Mouse (Mus musculus) MEL (cell line): ENCODE data around the gene Sirt3. TPM values are rescaled to one million over a fixed set of nuclear protein-coding genes. Genes with fewer than 3 reads are reported as not detected.

Source experiments
- DNase-seq: peaks from one replicate; pipeline ENCODE4 v3.0.0; 2011; ENCODE audit warnings: low read depth, low spot score
- H3K27ac ChIP-seq: 2 replicates; pipeline ENCODE4 v1.5.1; 2012; ENCODE audit warnings: low read depth, mild to moderate bottlenecking, control low read depth, low read length, moderate library complexity; ENCODE audit not compliant: control insufficient read depth
- H3K27me3 ChIP-seq, 2 experiments: fragments of 150-350 bp in 1 of 2; sonication (generic) in 1 of 2; 2 replicates each; pipeline ENCODE4 v1.6.1; 2012; ENCODE audit warnings: low read length in 2 of 2, mild to moderate bottlenecking in 2 of 2, improper control_type of control experiment in 1 of 2, moderate library complexity in 1 of 2; ENCODE audit not compliant: insufficient read depth in 2 of 2, control insufficient read depth in 1 of 2
- H3K36me3 ChIP-seq, 2 experiments: 2 replicates each; pipeline ENCODE4 v1.6.1; 2012 to 2014; ENCODE audit warnings: low read length in 2 of 2, improper control_type of control experiment in 1 of 2, inconsistent platforms in 1 of 2, mild to moderate bottlenecking in 1 of 2; ENCODE audit not compliant: insufficient read depth in 2 of 2, control insufficient read depth in 1 of 2
- H3K4me1 ChIP-seq, 2 experiments: fragments of 150-350 bp in 1 of 2; sonication (generic) in 1 of 2; 2 replicates each; pipeline ENCODE4 v1.6.1; 2012; ENCODE audit warnings: low read length in 2 of 2, improper control_type of control experiment in 1 of 2, mild to moderate bottlenecking in 1 of 2; ENCODE audit not compliant: insufficient read depth in 2 of 2, control insufficient read depth in 1 of 2
- H3K4me3 ChIP-seq, 2 experiments: fragments of 150-350 bp in 1 of 2; sonication (generic) in 1 of 2; 2 replicates each; pipeline ENCODE4 v1.5.1; 2012; ENCODE audit warnings: low read depth in 2 of 2, low read length in 2 of 2, mild to moderate bottlenecking in 2 of 2, moderate library complexity in 2 of 2, control low read depth in 1 of 2, improper control_type of control experiment in 1 of 2; ENCODE audit not compliant: control insufficient read depth in 1 of 2, insufficient read depth in 1 of 2
- H3K79me2 ChIP-seq: 2 replicates; pipeline ENCODE4 v1.6.1; 2012; ENCODE audit warnings: mild to moderate bottlenecking, low read length, moderate library complexity; ENCODE audit not compliant: control insufficient read depth, poor library complexity, insufficient read depth
- H3K9ac ChIP-seq: 2 replicates; pipeline ENCODE4 v1.6.1; 2012; ENCODE audit warnings: low read depth, mild to moderate bottlenecking, control low read depth, low read length, moderate library complexity; ENCODE audit not compliant: control insufficient read depth, poor library complexity, severe bottlenecking
- H3K9me3 ChIP-seq: fragments of 150-350 bp; sonication (generic); replicated peaks from 2 replicates; pipeline ENCODE4 v1.6.1; 2012; ENCODE audit warnings: mild to moderate bottlenecking, low read length, improper control_type of control experiment, moderate library complexity; ENCODE audit not compliant: insufficient read depth
- BHLHE40 ChIP-seq: IDR thresholded peaks from 2 replicates; pipeline ENCODE4 v1.6.1; 2012; ENCODE audit warnings: low read depth, mild to moderate bottlenecking, inconsistent platforms, low read length, improper control_type of control experiment, borderline replicate concordance
- CHD1 ChIP-seq: IDR thresholded peaks from 2 replicates; pipeline ENCODE4 v1.6.1; 2012; ENCODE audit warnings: low read depth, mild to moderate bottlenecking, inconsistent platforms, low read length, improper control_type of control experiment
- CHD2 ChIP-seq: IDR thresholded peaks from 2 replicates; pipeline ENCODE4 v1.6.1; 2011; ENCODE audit warnings: low read length, improper control_type of control experiment
- CTCF ChIP-seq, 3 experiments: IDR thresholded peaks in 2 of 3; conservative IDR thresholded peaks in 1 of 3; 2 replicates each; pipeline ENCODE4 v1.5.1; 2011 to 2012; ENCODE audit warnings: low read length in 3 of 3, low read depth in 2 of 3, mild to moderate bottlenecking in 2 of 3, improper control_type of control experiment in 1 of 3, inconsistent platforms in 1 of 3, mixed read lengths in 1 of 3, moderate library complexity in 1 of 3; ENCODE audit not compliant: control insufficient read depth in 1 of 3, insufficient read depth in 1 of 3, poor library complexity in 1 of 3, severe bottlenecking in 1 of 3
- E2F4 ChIP-seq: IDR thresholded peaks from 2 replicates; pipeline ENCODE4 v1.6.1; 2011; ENCODE audit warnings: low read depth, low read length, improper control_type of control experiment, borderline replicate concordance
- ELF1 ChIP-seq: IDR thresholded peaks from 2 replicates; pipeline ENCODE4 v1.6.1; 2014; ENCODE audit warnings: low read depth, mild to moderate bottlenecking, inconsistent platforms, low read length, improper control_type of control experiment, moderate library complexity
- ETS1 ChIP-seq: IDR thresholded peaks from 2 replicates; pipeline ENCODE4 v1.6.1; 2012; ENCODE audit warnings: low read depth, mild to moderate bottlenecking, inconsistent platforms, low read length, improper control_type of control experiment, moderate library complexity
- GABPA ChIP-seq: IDR thresholded peaks from 2 replicates; pipeline ENCODE4 v1.6.1; 2012; ENCODE audit warnings: low read depth, mild to moderate bottlenecking, inconsistent platforms, low read length, improper control_type of control experiment, moderate library complexity
- GATA1 ChIP-seq: IDR thresholded peaks from 2 replicates; pipeline ENCODE4 v1.6.1; 2011; ENCODE audit warnings: low read depth, low read length, improper control_type of control experiment
- HCFC1 ChIP-seq: IDR thresholded peaks from 2 replicates; pipeline ENCODE4 v1.6.1; 2012; ENCODE audit warnings: low read depth, mild to moderate bottlenecking, inconsistent platforms, low read length, improper control_type of control experiment, moderate library complexity
- KAT2A ChIP-seq: conservative IDR thresholded peaks from 2 replicates; pipeline ENCODE4 v1.6.1; 2012; ENCODE audit warnings: low read depth, low read length, improper control_type of control experiment, inconsistent platforms
- MAFK ChIP-seq: IDR thresholded peaks from 2 replicates; pipeline ENCODE4 v1.6.1; 2011; ENCODE audit warnings: low read depth, mild to moderate bottlenecking, low read length, improper control_type of control experiment, borderline replicate concordance
- MAZ ChIP-seq: IDR thresholded peaks from 2 replicates; pipeline ENCODE4 v1.6.1; 2012; ENCODE audit warnings: low read depth, mild to moderate bottlenecking, inconsistent platforms, low read length, improper control_type of control experiment
- MEF2A ChIP-seq: IDR thresholded peaks from 2 replicates; pipeline ENCODE4 v1.6.1; 2014; ENCODE audit warnings: low read depth, mild to moderate bottlenecking, inconsistent platforms, low read length, improper control_type of control experiment; ENCODE audit not compliant: poor library complexity, insufficient replicate concordance, severe bottlenecking; ENCODE audit errors: extremely low read depth
- MXI1 ChIP-seq: IDR thresholded peaks from 2 replicates; pipeline ENCODE4 v1.6.1; 2011; ENCODE audit warnings: mild to moderate bottlenecking, low read depth, low read length, improper control_type of control experiment
- MYB ChIP-seq: IDR thresholded peaks from 2 replicates; pipeline ENCODE4 v1.6.1; 2011; ENCODE audit warnings: mild to moderate bottlenecking, low read depth, low read length, improper control_type of control experiment
- MYC ChIP-seq: IDR thresholded peaks from 2 replicates; pipeline ENCODE4 v1.6.1; 2011; ENCODE audit warnings: low read depth, mild to moderate bottlenecking, low read length, improper control_type of control experiment, moderate library complexity
- NELFE ChIP-seq: IDR thresholded peaks from 2 replicates; pipeline ENCODE4 v1.6.1; 2011; ENCODE audit warnings: low read depth, low read length, improper control_type of control experiment
- NRF1 ChIP-seq: IDR thresholded peaks from 2 replicates; pipeline ENCODE4 v1.6.1; 2014; ENCODE audit warnings: low read depth, mild to moderate bottlenecking, inconsistent platforms, low read length, improper control_type of control experiment, moderate library complexity; ENCODE audit not compliant: poor library complexity, insufficient read depth, severe bottlenecking
- POLR2A ChIP-seq, 2 experiments: IDR thresholded peaks; 2 replicates each; pipeline ENCODE4 v1.6.1; 2011 to 2012; ENCODE audit warnings: low read length in 2 of 2, mild to moderate bottlenecking in 2 of 2, control low read depth in 1 of 2, improper control_type of control experiment in 1 of 2, low read depth in 1 of 2, moderate library complexity in 1 of 2; ENCODE audit not compliant: control insufficient read depth in 1 of 2, insufficient read depth in 1 of 2, poor library complexity in 1 of 2
- POLR2AphosphoS2 ChIP-seq: IDR thresholded peaks from 2 replicates; pipeline ENCODE4 v1.6.1; 2011; ENCODE audit warnings: low read length, improper control_type of control experiment
- POLR2AphosphoS5 ChIP-seq: IDR thresholded peaks from 2 replicates; pipeline ENCODE4 v1.6.1; 2012; ENCODE audit warnings: low read depth, borderline replicate concordance, mild to moderate bottlenecking, inconsistent platforms, low read length, moderate library complexity, mixed read lengths
- SIN3A ChIP-seq: IDR thresholded peaks from 2 replicates; pipeline ENCODE4 v1.6.1; 2012; ENCODE audit warnings: low read length, improper control_type of control experiment, inconsistent platforms
- SMC3 ChIP-seq: IDR thresholded peaks from 2 replicates; pipeline ENCODE4 v1.6.1; 2011; ENCODE audit warnings: low read depth, low read length, improper control_type of control experiment
- TAL1 ChIP-seq: IDR thresholded peaks from 2 replicates; pipeline ENCODE4 v1.6.1; 2012; ENCODE audit warnings: mild to moderate bottlenecking, inconsistent platforms, low read length, moderate library complexity, mixed read lengths
- TCF12 ChIP-seq: IDR thresholded peaks from 2 replicates; pipeline ENCODE4 v1.6.1; 2014; ENCODE audit warnings: low read depth, mild to moderate bottlenecking, inconsistent platforms, low read length, improper control_type of control experiment, moderate library complexity
- USF1 ChIP-seq: IDR thresholded peaks from 2 replicates; pipeline ENCODE4 v1.6.1; 2014; ENCODE audit warnings: low read depth, mild to moderate bottlenecking, inconsistent platforms, low read length, improper control_type of control experiment, moderate library complexity
- USF2 ChIP-seq, 2 experiments: IDR thresholded peaks; 2 replicates each; pipeline ENCODE4 v1.6.1; 2011 to 2012; ENCODE audit warnings: improper control_type of control experiment in 2 of 2, low read length in 2 of 2, borderline replicate concordance in 1 of 2, inconsistent platforms in 1 of 2, low read depth in 1 of 2, mild to moderate bottlenecking in 1 of 2; ENCODE audit not compliant: insufficient read depth in 1 of 2
- ZC3H11A ChIP-seq: IDR thresholded peaks from 2 replicates; pipeline ENCODE4 v1.6.1; 2012; ENCODE audit warnings: low read depth, mild to moderate bottlenecking, inconsistent platforms, low read length, improper control_type of control experiment
- ZMIZ1 ChIP-seq: IDR thresholded peaks from 2 replicates; pipeline ENCODE4 v1.6.1; 2012; ENCODE audit warnings: low read depth, mild to moderate bottlenecking, inconsistent platforms, low read length, improper control_type of control experiment, moderate library complexity
- polyA plus RNA-seq, 2 experiments: library from polyadenylated mRNA; stranded (reverse) in 1 of 2; unstranded in 1 of 2; fragments of >175 nt in 1 of 2; fragments of >200 nt in 1 of 2; gene quantifications; 2 replicates each; pipeline versions ENCODE4 v1.2.1 to v1.2.4; 2012; ENCODE audit warnings: low replicate concordance in 2 of 2, low read depth in 1 of 2; ENCODE audit not compliant: insufficient read length in 2 of 2, insufficient read depth in 1 of 2, missing spikeins in 1 of 2
- total RNA-seq: library from RNA; depleted of rRNA; stranded (reverse); fragments of 300-350 nt; gene quantifications from 2 replicates; pipeline ENCODE4 v1.2.3, GENCODE M21; 2012

Sirt3 gene
- total and polyA plus RNA-seq, 3 experiments = 16.1 to 19.5 TPM; not detected in 1

DNA sequence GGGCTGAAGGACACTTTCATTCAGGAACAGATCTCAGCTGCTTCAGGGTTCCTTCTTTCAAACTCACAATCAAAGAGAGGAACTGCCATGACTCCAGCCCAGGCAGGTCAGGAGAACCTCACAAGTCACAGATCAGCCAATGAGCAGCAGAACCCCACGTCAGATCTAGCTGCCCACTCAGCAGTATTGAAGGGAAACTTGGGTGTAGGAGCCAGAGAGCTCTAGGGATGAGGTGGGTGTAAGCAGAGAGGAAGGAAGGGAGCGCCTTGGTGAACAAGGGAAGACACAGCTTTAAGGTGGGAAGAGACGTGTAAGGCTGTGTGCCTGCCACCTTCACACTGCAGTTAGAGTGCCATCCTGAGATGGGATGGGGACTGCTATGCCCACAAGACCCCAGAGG lies 30.2 kb upstream of the Sirt3 start:
- Histone ChIP-seq H3K9me3 (no peaks in the 10 kb centered on the region), H3K4me1 (no peaks in the 10 kb centered on the region), H3K27me3 (peaks cover 0 to 5% of the 10 kb centered on the region in 2 experiments; a peak in 1 of 4 replicates), H3K9ac (no peak overlapping the region), H3K27ac (no peak overlapping the region), H3K36me3 (no peaks in the 10 kb centered on the region), H3K79me2 (no peaks in the 10 kb centered on the region), H3K4me3 (no peak overlapping the region)
- DNase-seq = no peak
- no peak for TF ChIP-seq NRF1
- no peak for TF ChIP-seq ZC3H11A
- no peak for TF ChIP-seq CHD2
- TF ChIP-seq KAT2A = no peak
- TF ChIP-seq ELF1 = no peak
- TF ChIP-seq USF1 = no peak
- no peak for TF ChIP-seq MAFK
- TF ChIP-seq MYB = no peak
- no peak for TF ChIP-seq USF2 (IDR thresholded peaks at IDR 0.05; ENCODE audit: borderline replicate concordance in 1 of 2, insufficient read depth in 1 of 2, low read depth in 1 of 2, low read length in 2 of 2)
- no peak for TF ChIP-seq MAZ
- TF ChIP-seq MEF2A = no peak
- TF ChIP-seq SIN3A = no peak
- no peak for TF ChIP-seq NELFE
- no peak for TF ChIP-seq TCF12
- no peak for TF ChIP-seq ZMIZ1
- no peak for TF ChIP-seq HCFC1

DNA sequence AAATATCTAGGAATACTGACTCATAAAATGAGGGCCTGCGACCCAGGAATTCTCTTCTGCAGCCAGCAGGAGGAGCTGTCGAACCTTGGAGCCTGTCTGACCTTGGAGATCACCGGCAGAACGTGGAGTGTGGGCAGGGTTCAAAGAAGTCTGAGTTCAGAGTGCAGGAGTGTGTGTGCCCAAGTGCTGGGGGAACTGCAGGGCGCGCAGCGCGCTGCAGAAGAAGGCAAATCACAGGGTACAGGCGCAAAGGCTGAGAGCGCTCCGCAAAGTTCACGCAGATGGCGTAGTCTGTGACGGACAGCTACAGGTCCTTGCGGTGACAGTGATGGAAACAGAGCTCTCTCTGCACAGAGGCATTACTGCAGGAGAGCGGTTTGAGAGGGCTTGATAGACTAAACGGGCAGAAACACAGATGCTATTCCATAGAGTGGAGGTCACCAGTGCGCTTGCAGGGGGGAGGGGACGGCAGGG lies 26.6 kb upstream of the Sirt3 start:
- Histone ChIP-seq H3K27ac (no peak overlapping the region), H3K9ac (no peak overlapping the region), H3K79me2 (no peaks in the 10 kb centered on the region), H3K4me3 (no peak overlapping the region), H3K4me1 (no peaks in the 10 kb centered on the region), H3K27me3 (peaks cover 0 to 3% of the 10 kb centered on the region in 2 experiments; a peak in 1 of 4 replicates), H3K36me3 (no peaks in the 10 kb centered on the region), H3K9me3 (no peaks in the 10 kb centered on the region)
- DNase-seq = peak; percentile 69
- no peak for TF ChIP-seq MAZ
- TF ChIP-seq MXI1 = no peak
- TF ChIP-seq ZC3H11A = peak; percentile 85
- TF ChIP-seq POLR2AphosphoS2 = no peak
- TF ChIP-seq NELFE = no peak
- no peak for TF ChIP-seq GATA1
- no peak for TF ChIP-seq USF1
- TF ChIP-seq CTCF (IDR thresholded peaks at IDR 0.05 in 2 of 3, conservative IDR thresholded peaks at IDR 0.05 in 1 of 3; ENCODE audit: control insufficient read depth in 1 of 3, insufficient read depth in 1 of 3, low read depth in 2 of 3, low read length in 3 of 3, poor library complexity in 1 of 3, severe bottlenecking in 1 of 3) = peak; percentile 72 to 90 (median 86)
- no peak for TF ChIP-seq GABPA
- no peak for TF ChIP-seq BHLHE40
- no peak for TF ChIP-seq NRF1
- TF ChIP-seq TAL1 = no peak
- no peak for TF ChIP-seq ELF1
- no peak for TF ChIP-seq POLR2AphosphoS5
- TF ChIP-seq MYC = no peak
- no peak for TF ChIP-seq CHD1
- no peak for TF ChIP-seq E2F4
- no peak for TF ChIP-seq MAFK
- peak; percentile 98 for TF ChIP-seq SMC3
- no peak for TF ChIP-seq MYB
- no peak for TF ChIP-seq MEF2A
- TF ChIP-seq ETS1 = no peak
- no peak for TF ChIP-seq POLR2A (IDR thresholded peaks at IDR 0.05; ENCODE audit: control insufficient read depth in 1 of 2, insufficient read depth in 1 of 2, low read depth in 1 of 2, low read length in 2 of 2, poor library complexity in 1 of 2)
- TF ChIP-seq USF2 (IDR thresholded peaks at IDR 0.05; ENCODE audit: borderline replicate concordance in 1 of 2, insufficient read depth in 1 of 2, low read depth in 1 of 2, low read length in 2 of 2) = no peak
